Mouse (Mus musculus) CD4-positive, CD25-positive, alpha-beta regulatory T cell, adult 2 months (primary cell): Measurements from ENCODE around the gene Got1.

Experiments
- DNase-seq: peaks from one replicate; pipeline ENCODE4 v3.0.0-alpha.2; 2012; ENCODE audit warnings: low read depth, low spot score

Got1 gene

DNA sequence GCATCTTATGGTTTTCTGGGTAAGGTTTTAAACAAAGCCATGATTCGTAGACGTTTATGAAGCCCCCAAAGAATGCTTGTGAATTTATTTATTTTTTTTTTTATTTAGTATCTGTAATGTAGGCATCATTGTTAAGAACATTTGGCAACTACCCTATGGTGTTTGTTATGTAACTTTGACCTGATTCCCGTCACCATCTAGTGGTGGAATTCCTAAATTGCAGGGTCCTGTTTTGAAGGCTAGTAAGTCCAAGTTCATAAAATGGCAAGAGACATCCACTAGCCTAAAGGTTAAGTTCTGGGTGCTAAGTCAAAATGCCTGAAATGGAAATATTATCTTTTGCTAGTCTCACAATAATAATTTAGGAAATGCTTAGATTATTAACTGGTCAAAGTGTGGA lies 37.0 kb downstream of the Got1 start:
- peak; percentile 48 for DNase-seq

DNA sequence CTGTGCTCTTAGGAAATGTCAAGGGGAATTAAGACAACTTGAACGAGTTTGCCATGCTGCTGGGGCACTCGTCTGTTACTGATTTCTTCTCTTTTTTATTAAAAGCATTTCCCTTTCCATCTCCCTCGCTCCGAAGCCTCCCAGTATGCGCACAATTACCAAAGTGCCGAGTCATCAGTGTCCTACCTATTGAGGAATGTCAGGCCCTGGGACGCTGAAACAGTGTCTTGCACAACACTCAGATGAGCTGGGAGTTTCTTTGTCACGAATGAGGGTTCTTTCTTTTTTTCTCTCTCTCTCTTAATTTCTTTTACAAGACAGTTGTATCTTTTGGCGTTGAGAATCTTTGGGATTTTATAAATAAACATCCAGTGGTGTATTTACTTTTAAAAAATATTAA lies 43.9 kb downstream of the Got1 start:
- no peak for DNase-seq

DNA sequence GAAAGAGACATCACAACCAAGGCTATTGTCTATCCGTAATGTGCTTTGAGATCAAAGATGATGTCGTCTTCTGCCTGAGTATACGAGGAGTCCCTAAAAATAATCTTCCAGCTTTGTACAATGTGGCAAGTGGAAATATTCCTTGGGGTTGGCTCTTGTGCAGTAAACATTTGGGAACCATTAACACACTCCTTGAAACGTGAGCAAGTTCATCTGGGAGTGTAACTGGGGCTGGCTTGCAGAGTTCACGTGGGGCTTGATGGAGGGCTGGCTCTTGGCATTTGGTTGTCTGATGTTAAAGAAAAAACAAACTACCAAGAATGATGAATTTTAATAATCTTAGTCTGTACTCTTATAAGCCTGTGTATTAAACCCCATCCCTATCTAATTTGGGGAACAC lies 45.0 kb downstream of the Got1 start:
- no peak for DNase-seq

GRCm38 (mm10) chr19:43478891-43479290 lies 45.5 kb downstream of the Got1 start:
- peak; percentile 67 for DNase-seq

DNA sequence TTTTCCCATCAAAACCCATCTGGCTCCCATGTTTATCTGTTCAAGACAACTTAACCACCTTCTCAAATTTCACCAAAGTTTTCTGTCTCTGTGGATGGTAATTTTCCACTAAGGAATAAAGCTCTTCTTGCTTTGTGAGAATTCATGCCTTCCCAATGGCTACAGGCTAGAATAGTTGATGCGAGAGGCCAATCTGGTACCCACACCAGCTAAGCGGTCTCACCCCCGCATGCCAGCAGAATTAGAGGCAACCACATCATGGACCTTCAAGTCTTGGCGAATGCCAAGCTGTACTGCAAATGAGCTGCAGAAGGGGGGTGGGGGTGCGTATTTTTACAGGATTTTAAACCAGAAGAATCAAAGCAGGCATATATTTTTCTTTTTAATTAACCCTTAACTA lies 47.0 kb downstream of the Got1 start:
- no peak for DNase-seq

GRCm38 (mm10) chr19:43476063-43476462 lies 48.3 kb downstream of the Got1 start:
- no peak for DNase-seq

GRCm38 (mm10) chr19:43475642-43476041 lies 48.8 kb downstream of the Got1 start:
- DNase-seq, result no peak

- DNase-seq, result no peak
Measured at GRCm38 (mm10) chr19:43472781-43473180, 51.6 kb downstream of the Got1 start.

DNA sequence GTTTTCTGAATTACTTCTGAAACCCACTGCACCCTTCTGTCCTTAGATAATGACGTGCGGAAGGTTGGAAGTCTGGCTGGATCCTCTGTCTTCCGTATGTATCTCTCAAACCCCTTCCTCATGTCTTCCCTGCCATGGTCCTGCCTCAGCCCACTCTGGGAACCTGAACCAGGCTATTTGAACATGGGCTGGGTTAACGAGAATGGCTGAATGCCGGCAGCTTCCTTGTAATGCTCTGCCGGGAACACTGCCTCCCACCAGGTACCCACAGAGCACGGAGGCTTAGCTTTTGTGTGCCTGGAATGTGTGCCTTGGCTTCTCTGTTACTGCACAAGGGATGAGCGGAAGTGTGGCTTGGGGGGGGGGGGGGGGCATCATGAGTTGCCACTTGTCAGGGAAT lies 52.1 kb downstream of the Got1 start:
- DNase-seq, result no peak

DNA sequence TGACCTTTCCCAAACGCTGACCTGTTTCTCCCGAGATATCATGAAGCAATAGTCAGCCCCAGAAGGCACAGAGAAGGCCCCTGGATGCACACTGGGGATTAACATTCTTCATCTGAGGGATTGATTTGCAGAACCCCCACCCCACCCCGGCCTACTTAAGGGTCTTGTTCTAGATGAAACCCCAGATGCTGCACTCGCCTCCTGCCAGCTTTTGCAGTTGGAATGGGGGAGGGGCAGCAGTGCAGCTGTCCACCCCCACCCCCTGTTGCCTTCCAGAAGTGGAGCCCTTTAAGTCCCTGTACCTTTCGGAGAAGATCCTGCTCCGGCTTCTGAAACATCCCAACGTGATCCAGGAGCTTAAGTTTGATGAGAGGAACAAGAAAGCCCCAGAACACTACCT lies 55.1 kb downstream of the Got1 start:
- DNase-seq, result no peak

- no peak for DNase-seq
Measured at GRCm38 (mm10) chr19:43467927-43468685, 56.3 kb downstream of the Got1 start.

DNA sequence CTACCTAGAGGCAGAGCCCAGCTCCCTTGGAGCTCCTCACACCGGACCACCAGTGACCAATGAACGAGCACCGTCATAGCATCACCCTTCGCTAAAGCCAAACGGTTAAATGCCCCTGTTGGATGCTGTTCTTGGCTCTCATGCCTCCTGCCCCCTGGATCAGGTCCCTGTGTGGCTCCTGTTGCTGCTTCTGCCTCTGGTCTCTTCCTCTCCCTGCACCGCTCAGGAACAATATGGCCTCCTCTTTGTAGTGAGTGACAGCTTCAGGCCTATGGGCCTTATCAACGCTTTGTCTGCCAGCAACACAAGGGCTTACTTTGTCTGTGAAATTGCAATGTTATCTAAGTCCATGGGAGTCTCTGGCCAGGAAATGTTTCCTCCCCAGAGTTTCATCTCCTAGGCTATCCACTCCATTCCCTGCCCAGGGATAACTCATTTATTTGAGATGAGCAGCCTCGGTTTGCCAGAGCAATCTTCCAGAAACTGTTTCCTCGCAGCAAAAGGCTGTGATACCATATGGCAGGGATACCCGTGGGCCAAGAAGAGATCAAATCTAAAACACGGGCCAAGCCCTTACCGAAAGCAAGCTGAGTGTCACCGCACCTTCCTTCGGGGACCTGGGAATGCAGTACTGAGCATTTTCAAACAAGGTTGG lies 58.7 kb downstream of the Got1 start:
- DNase-seq, result no peak

DNA sequence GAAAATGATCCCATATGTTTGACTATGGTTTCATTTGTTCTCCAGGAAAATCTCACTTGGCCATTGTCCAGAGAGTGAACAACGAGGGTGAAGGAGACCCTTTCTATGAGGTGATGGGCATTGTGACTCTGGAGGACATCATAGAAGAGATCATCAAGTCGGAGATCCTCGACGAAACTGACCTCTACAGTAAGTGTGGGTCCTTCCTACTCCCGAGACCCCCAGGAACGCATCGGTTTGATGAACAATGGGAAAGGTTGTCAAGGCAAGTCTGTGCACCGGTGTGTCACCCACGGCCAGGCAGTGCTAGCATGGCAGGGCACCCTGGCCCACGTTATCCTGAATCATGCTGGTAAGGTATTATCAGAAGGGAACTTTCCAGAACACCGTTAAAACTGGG lies 59.3 kb downstream of the Got1 start:
- no peak for DNase-seq

- DNase-seq, result no peak
Measured at GRCm38 (mm10) chr19:43464294-43464687, 60.1 kb downstream of the Got1 start.

GRCm38 (mm10) chr19:43463546-43464293 lies 60.7 kb downstream of the Got1 start:
- no peak for DNase-seq

- no peak for DNase-seq
Measured at GRCm38 (mm10) chr19:43462141-43462540, 62.3 kb downstream of the Got1 start.

- DNase-seq, result no peak
Measured at GRCm38 (mm10) chr19:43460481-43460880, 63.9 kb downstream of the Got1 start.

- DNase-seq, result no peak
Measured at GRCm38 (mm10) chr19:43459948-43460347, 64.5 kb downstream of the Got1 start.

DNA sequence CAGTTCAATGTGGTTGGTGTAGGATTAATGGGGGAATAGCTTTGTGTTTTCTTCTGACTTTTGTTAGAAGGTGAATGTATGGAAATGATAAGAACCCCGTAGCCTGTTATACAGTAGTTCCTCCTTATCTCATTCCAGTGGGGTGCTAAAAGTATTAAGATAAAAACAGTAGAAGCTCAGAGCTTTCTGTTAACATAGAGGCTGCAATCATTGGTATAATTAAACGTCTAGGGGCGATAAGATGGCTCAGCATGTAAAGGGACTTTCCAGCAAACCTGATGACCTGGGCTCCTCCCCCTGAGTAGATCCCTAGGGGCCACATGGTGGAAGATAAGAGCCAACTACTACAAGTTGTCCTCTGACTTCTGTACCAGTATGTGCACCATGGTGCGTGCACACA lies 71.4 kb downstream of the Got1 start:
- DNase-seq, result no peak

DNA sequence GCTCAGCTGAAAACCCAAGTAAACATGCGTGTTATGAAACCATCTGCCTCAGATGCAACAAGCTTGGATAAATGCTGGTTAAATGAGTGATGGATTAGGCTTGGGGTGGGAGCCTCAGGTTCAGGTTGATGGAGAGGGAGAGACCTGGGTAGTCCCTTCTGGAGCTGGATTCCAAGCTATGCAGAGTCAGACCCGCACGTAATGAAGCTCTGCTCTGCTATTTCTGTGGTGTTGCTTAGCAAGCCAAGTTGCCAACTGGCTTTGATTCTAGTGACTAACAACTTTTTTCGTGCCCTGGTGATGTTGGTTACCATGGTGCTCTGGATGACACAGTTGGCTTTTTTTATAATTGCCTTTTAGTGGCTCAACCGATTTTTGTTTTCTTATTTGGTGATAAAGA lies 72.2 kb downstream of the Got1 start:
- DNase-seq, result no peak

GRCm38 (mm10) chr19:43451563-43451962 lies 72.8 kb downstream of the Got1 start:
- no peak for DNase-seq
